Mouse (Mus musculus): ENCODE results near the gene Casc3.

DNA sequence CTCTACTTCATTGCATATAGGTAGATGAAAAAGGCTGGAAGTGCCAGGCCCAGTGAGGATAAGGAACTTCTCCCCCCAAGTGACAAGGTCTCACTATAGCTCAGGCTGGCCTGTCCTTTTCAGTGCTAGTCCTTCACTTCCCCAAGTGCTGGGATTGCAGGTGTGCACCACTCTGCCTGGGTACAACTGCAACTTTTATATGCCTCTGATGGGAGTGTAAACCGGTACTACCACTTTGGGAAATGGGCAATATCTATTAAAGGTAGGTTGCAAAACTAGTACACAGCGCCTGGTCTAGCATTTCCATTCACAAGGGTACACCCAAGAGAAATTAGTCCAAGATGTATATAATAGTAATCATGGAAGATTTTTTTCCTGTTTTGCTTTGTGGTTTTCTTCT is 50.0 kb downstream of the Casc3 start:
- TF ChIP-seq TAL1 (IDR thresholded peaks at IDR 0.05; ENCODE audit: low read length) (no peak), GATA1 (IDR thresholded peaks at IDR 0.05; ENCODE audit: low read length) (no peak)
